Mouse (Mus musculus) embryonic fibroblast, embryonic 13.5 days (primary cell): Measurements from ENCODE around the gene Rras.

Source experiments
- CTCF ChIP-seq: IDR thresholded peaks from 2 replicates; pipeline ENCODE4 v1.5.1; 2011; ENCODE audit warnings: mild to moderate bottlenecking, control low read depth, low read length, moderate library complexity, borderline replicate concordance; ENCODE audit not compliant: insufficient read depth
- POLR2A ChIP-seq: IDR thresholded peaks from 2 replicates; pipeline ENCODE4 v1.6.1; 2011; ENCODE audit warnings: low read depth, mild to moderate bottlenecking, control low read depth, low read length, moderate library complexity

DNA sequence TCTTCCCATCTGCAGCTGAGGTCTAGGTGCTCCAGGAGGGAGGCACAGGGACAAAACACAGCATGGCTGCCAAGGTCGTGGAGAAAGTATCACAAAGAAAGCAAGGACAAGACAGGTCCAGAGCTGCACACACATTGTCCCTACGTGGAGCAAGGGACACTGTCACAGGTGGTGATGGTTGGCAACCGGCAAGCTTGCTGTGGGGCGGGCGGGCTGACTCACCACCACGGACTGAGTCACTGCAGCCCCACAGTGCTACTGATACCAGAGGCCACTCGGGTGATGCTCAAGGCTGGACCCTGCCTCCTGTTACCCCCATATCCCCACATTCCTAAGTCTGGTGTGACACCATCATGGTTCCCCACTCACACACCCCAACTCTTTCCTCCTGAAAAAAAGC is 15.3 kb upstream of the Rras start:
- TF ChIP-seq CTCF = no peak
- peak; percentile 37 for TF ChIP-seq POLR2A
